Mouse (Mus musculus): ENCODE results near the gene Cdkn3. TPM values are rescaled to one million over a fixed set of nuclear protein-coding genes. Genes with fewer than 3 reads are reported as not detected.

Cdkn3 gene
- total and polyA plus RNA-seq, 3 experiments, result 16.0 to 27.8 (median 22.8) TPM

GRCm38 (mm10) chr14:46807927-46808326 lies 47.6 kb downstream of the Cdkn3 start (continued):
- TF ChIP-seq USF1 (IDR thresholded peaks at IDR 0.05; ENCODE audit: low read depth, low read length) (peak; percentile 49), GABPA (IDR thresholded peaks at IDR 0.05; ENCODE audit: insufficient replicate concordance, low read depth, low read length) (no peak), NRF1 (IDR thresholded peaks at IDR 0.05; ENCODE audit: low read depth, low read length) (no peak), SMC3 (IDR thresholded peaks at IDR 0.05; ENCODE audit: low read depth, low read length) (no peak), ELF1 (IDR thresholded peaks at IDR 0.05; ENCODE audit: low read depth, low read length) (no peak), MAFK (IDR thresholded peaks at IDR 0.05; ENCODE audit: insufficient replicate concordance, low read length) (0 out of 2 replicates have a peak, but pooled peaks have one; percentile 36)

DNA sequence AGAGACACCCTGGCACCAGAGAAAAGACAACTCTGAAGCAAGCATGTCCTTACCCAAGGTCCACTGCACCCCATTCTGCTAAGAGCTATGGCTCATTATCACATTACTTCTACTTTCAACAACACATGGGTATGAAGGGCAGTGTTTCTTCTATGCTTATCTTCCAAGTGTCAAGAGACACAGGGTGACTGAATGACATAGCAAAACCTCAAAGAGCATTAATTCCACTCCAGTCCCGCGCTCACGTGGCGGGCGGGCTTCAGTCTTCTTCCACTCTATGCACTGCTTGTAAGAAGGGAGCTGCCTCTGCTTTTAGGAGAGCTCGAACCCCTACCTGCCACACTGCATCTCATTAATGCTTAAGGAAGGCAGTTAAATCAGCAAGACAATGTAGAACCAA lies 55.3 kb downstream of the Cdkn3 start:
- H3K9ac ChIP-seq (ENCODE audit: insufficient read depth, low read depth), result no peak overlapping the region
- H3K27me3 ChIP-seq (replicated peaks), result no peaks in the 10 kb centered on the region
- H3K36me3 ChIP-seq (replicated peaks in 1 of 2; ENCODE audit: control insufficient read depth in 1 of 2, insufficient read depth in 1 of 2, low read length in 1 of 2), result peaks cover 44 to 65% of the 10 kb centered on the region in 2 experiments
- H3K4me3 ChIP-seq (replicated peaks in 1 of 3; ENCODE audit: low read depth in 2 of 3, low read length in 2 of 3, poor library complexity in 1 of 3), result no peak overlapping the region
- TF ChIP-seq MYC (IDR thresholded peaks at IDR 0.05; ENCODE audit: low read depth, low read length), result no peak
- no peak for TF ChIP-seq EP300 (IDR thresholded peaks at IDR 0.05; ENCODE audit: low read length)
- TF ChIP-seq MAX (IDR thresholded peaks at IDR 0.05; ENCODE audit: low read length), result no peak
- no peak for TF ChIP-seq E2F4 (IDR thresholded peaks at IDR 0.05; ENCODE audit: insufficient replicate concordance, low read depth, low read length)
- TF ChIP-seq MAFK (IDR thresholded peaks at IDR 0.05; ENCODE audit: insufficient replicate concordance, low read length), result no peak
- no peak for TF ChIP-seq NRF1 (IDR thresholded peaks at IDR 0.05; ENCODE audit: low read depth, low read length)
- in situ Hi-C loops (cut with MboI; ENCODE audit: low pct_ligation_motif_present, low pct_unique_long_range_greater_than_20kb, low sequenced_read_pairs) (no loop called here), dilution Hi-C loops (cut with MboI; ENCODE audit: extremely low pct_ligation_motif_present, extremely low pct_unique_long_range_greater_than_20kb, low sequenced_read_pairs) (no loop called here)
- H3K4me2 ChIP-seq (ENCODE audit: insufficient read depth, low read depth, poor library complexity, severe bottlenecking), result no peak overlapping the region
- DNase-seq (ENCODE audit: extremely low read depth), result no peak
- H3K4me1 ChIP-seq (ENCODE audit: control insufficient read depth in 1 of 2, insufficient read depth in 2 of 2), result peaks cover 10 to 40% of the 10 kb centered on the region in 2 experiments
- peaks cover 25% of the 10 kb centered on the region for H3K79me2 ChIP-seq (replicated peaks; ENCODE audit: control insufficient read depth, extremely low read depth, insufficient read depth, poor library complexity, severe bottlenecking)
- no peak overlapping the region for H3K27ac ChIP-seq (ENCODE audit: insufficient read depth, low read depth)
- no peaks in the 10 kb centered on the region for H3K9me3 ChIP-seq (replicated peaks; ENCODE audit: low read length)

DNA sequence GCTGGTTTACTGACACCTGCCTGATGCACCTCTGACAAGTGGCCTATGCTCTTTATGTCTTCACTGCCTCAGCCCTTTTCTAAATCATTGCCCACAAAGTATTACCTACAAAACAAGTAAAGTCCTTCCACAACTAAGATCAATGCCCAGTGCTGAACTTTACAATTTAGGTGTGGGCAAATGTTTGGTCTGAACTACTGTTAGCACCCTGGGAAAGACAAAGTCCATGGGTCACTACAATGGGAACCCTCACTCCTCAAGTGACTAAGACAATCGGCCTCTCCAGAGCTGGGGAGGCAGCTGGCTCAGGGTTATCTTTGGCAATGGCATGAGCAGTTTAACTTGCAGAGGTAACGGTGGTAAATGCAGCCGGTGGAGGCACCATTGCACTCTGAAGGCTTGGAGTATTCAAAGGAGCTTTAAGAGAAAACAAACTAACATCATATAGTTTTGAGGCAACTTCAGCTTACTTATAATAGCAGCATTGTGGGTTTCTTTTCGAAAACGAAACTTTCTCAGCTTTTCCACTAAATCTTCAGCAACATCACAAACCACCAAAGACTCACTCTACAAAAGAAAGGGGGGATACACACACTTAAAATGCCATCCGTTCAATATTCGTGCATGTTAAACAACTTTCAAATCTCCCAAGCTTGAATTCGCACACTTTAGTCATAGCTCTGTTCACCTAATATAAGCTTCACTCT lies 56.7 kb downstream of the Cdkn3 start:
- in situ Hi-C loops (cut with MboI; ENCODE audit: low pct_ligation_motif_present, low pct_unique_long_range_greater_than_20kb, low sequenced_read_pairs), result no loop called here
- no peak for DNase-seq (ENCODE audit: extremely low read depth)
- peak overlapping the region; percentile 49 for H3K4me2 ChIP-seq (ENCODE audit: insufficient read depth, low read depth, poor library complexity, severe bottlenecking)
- dilution Hi-C loops (cut with MboI; ENCODE audit: extremely low pct_ligation_motif_present, extremely low pct_unique_long_range_greater_than_20kb, low sequenced_read_pairs), result no loop called here
- no peak overlapping the region for H3K4me3 ChIP-seq (replicated peaks in 1 of 3; ENCODE audit: low read depth in 2 of 3, low read length in 2 of 3, poor library complexity in 1 of 3)
- H3K9ac ChIP-seq (ENCODE audit: insufficient read depth, low read depth), result no peak overlapping the region
- peaks cover 10 to 40% of the 10 kb centered on the region in 2 experiments for H3K4me1 ChIP-seq (ENCODE audit: control insufficient read depth in 1 of 2, insufficient read depth in 2 of 2)
- peaks cover 34 to 52% of the 10 kb centered on the region in 2 experiments for H3K36me3 ChIP-seq (replicated peaks in 1 of 2; ENCODE audit: control insufficient read depth in 1 of 2, insufficient read depth in 1 of 2, low read length in 1 of 2)
- no peaks in the 10 kb centered on the region for H3K9me3 ChIP-seq (replicated peaks; ENCODE audit: low read length)
- peaks cover 34% of the 10 kb centered on the region for H3K79me2 ChIP-seq (replicated peaks; ENCODE audit: control insufficient read depth, extremely low read depth, insufficient read depth, poor library complexity, severe bottlenecking)
- TF ChIP-seq ZC3H11A (IDR thresholded peaks at IDR 0.05; ENCODE audit: low read depth, low read length) (no peak), JUN (IDR thresholded peaks at IDR 0.05; ENCODE audit: insufficient read depth, low read depth, low read length) (peak; percentile 27; the same call in 1 of the 2 replicates), MEF2A (IDR thresholded peaks at IDR 0.05; ENCODE audit: borderline replicate concordance, low read depth, low read length) (peak; percentile 65; the same call in 1 of the 2 replicates), EP300 (IDR thresholded peaks at IDR 0.05; ENCODE audit: low read length) (peak; percentile 59), IRF4 (IDR thresholded peaks at IDR 0.05; ENCODE audit: low read depth, low read length) (peak; percentile 75), USF2 (conservative IDR thresholded peaks at IDR 0.05; ENCODE audit: low read depth, low read length) (no peak), ETS1 (conservative IDR thresholded peaks at IDR 0.05; ENCODE audit: low read depth, low read length) (peak; percentile 40; the same call in 1 of the 2 replicates), MAX (IDR thresholded peaks at IDR 0.05; ENCODE audit: low read length) (no peak)
- H3K27ac ChIP-seq (ENCODE audit: insufficient read depth, low read depth), result no peak overlapping the region
- H3K27me3 ChIP-seq (replicated peaks), result no peaks in the 10 kb centered on the region
